Mouse (Mus musculus): ENCODE data around the gene A830005F24Rik. TPM values are rescaled to one million over a fixed set of nuclear protein-coding genes. Genes with fewer than 3 reads are reported as not detected.
A peak's percentile ranks its signal among the peaks of the same experiment; 100 is the strongest.

Gene A830005F24Rik
- polyA plus RNA-seq, 1 experiment from 2014 or later: 1.8 TPM

GRCm38 (mm10) chr13:48544391-48544790 lies 31.0 kb downstream of the A830005F24Rik start:
- no peak for TF ChIP-seq CTCF (IDR thresholded peaks at IDR 0.05; ENCODE audit: low read depth)
- H3K36me3 ChIP-seq (ENCODE audit: insufficient read depth): peaks cover 5% of the 10 kb centered on the region; the same call in 1 of the 2 replicates
- no peaks in the 10 kb centered on the region for H3K27me3 ChIP-seq (ENCODE audit: insufficient read depth, low read length)
- H3K4me2 ChIP-seq: peak overlapping the region; percentile 79
- H3K27ac ChIP-seq (ENCODE audit: low read depth): no peak overlapping the region
- peak overlapping the region; percentile 97 for H3K4me3 ChIP-seq (ENCODE audit: low read depth, low read length)
- H3K4me1 ChIP-seq (ENCODE audit: insufficient read depth): peaks cover 22% of the 10 kb centered on the region
- ATAC-seq (ENCODE audit: insufficient read depth): no peak
- peak overlapping the region; percentile 7; the same call in 1 of the 2 replicates for H3K9ac ChIP-seq
- no peaks in the 10 kb centered on the region for H3K9me3 ChIP-seq (ENCODE audit: low read depth, low read length)
- DNase-seq: no peak

GRCm38 (mm10) chr13:48544867-48545266 lies 31.5 kb downstream of the A830005F24Rik start:
- DNase-seq (no peak), ATAC-seq (ENCODE audit: insufficient read depth) (no peak)
- Histone ChIP-seq H3K4me2 (peak overlapping the region; percentile 79), H3K27ac (ENCODE audit: low read depth) (peak overlapping the region; percentile 96; the same call in 1 of the 2 replicates), H3K4me3 (ENCODE audit: low read depth, low read length) (peak overlapping the region; percentile 97), H3K9me3 (ENCODE audit: low read depth, low read length) (no peaks in the 10 kb centered on the region), H3K9ac (peak overlapping the region; percentile 88), H3K4me1 (ENCODE audit: insufficient read depth) (peaks cover 22% of the 10 kb centered on the region), H3K27me3 (ENCODE audit: insufficient read depth, low read length) (no peaks in the 10 kb centered on the region), H3K36me3 (ENCODE audit: insufficient read depth) (peaks cover 5% of the 10 kb centered on the region; the same call in 1 of the 2 replicates)
- 35% methylated on average over 4 of the region's 4 CpGs for WGBS
- TF ChIP-seq CTCF (IDR thresholded peaks at IDR 0.05; ENCODE audit: low read depth): no peak

GRCm38 (mm10) chr13:48545476-48546281 lies 32.3 kb downstream of the A830005F24Rik start:
- WGBS: under 1% methylated on average over 65 of the region's 72 CpGs

GRCm38 (mm10) chr13:48546330-48546917 lies 33.1 kb downstream of the A830005F24Rik start:
- Histone ChIP-seq H3K27me3 (ENCODE audit: insufficient read depth, low read length) (no peaks in the 10 kb centered on the region), H3K9ac (peak overlapping the region; percentile 99), H3K4me3 (ENCODE audit: low read depth, low read length) (peak overlapping the region; percentile 97), H3K36me3 (ENCODE audit: insufficient read depth) (peaks cover 5% of the 10 kb centered on the region; the same call in 1 of the 2 replicates), H3K4me2 (peak overlapping the region; percentile 61), H3K9me3 (ENCODE audit: low read depth, low read length) (no peaks in the 10 kb centered on the region), H3K4me1 (ENCODE audit: insufficient read depth) (peaks cover 19% of the 10 kb centered on the region), H3K27ac (ENCODE audit: low read depth) (peak overlapping the region; percentile 100)
- WGBS: 1% methylated on average over 68 of the region's 72 CpGs
- peak; percentile 99 for DNase-seq
- TF ChIP-seq CTCF (IDR thresholded peaks at IDR 0.05; ENCODE audit: low read depth): 0 out of 2 replicates have a peak, but pooled peaks have one; percentile 2
- ATAC-seq (ENCODE audit: insufficient read depth): peak; percentile 97

More at GRCm38 (mm10) chr13:48545476-48546281, 32.3 kb downstream of the A830005F24Rik start:
- no peaks in the 10 kb centered on the region for H3K9me3 ChIP-seq (ENCODE audit: low read depth, low read length)
- peaks cover 5% of the 10 kb centered on the region; the same call in 1 of the 2 replicates for H3K36me3 ChIP-seq (ENCODE audit: insufficient read depth)
- H3K27me3 ChIP-seq (ENCODE audit: insufficient read depth, low read length): no peaks in the 10 kb centered on the region
- H3K4me1 ChIP-seq (ENCODE audit: insufficient read depth): peaks cover 19% of the 10 kb centered on the region
- DNase-seq (peak; percentile 100), ATAC-seq (ENCODE audit: insufficient read depth) (peak; percentile 90)
- TF ChIP-seq CTCF (IDR thresholded peaks at IDR 0.05; ENCODE audit: low read depth): no peak
- H3K4me2 ChIP-seq: peak overlapping the region; percentile 79
- peak overlapping the region; percentile 100 for H3K27ac ChIP-seq (ENCODE audit: low read depth)
- peak overlapping the region; percentile 99 for H3K9ac ChIP-seq
- H3K4me3 ChIP-seq (ENCODE audit: low read depth, low read length): peak overlapping the region; percentile 97

GRCm38 (mm10) chr13:48547623-48548022 lies 34.3 kb downstream of the A830005F24Rik start:
- Histone ChIP-seq H3K9ac (no peak overlapping the region), H3K36me3 (ENCODE audit: insufficient read depth) (peaks cover 5% of the 10 kb centered on the region; the same call in 1 of the 2 replicates), H3K9me3 (ENCODE audit: low read depth, low read length) (no peaks in the 10 kb centered on the region), H3K4me1 (ENCODE audit: insufficient read depth) (peaks cover 23% of the 10 kb centered on the region), H3K4me3 (ENCODE audit: low read depth, low read length) (no peak overlapping the region), H3K27ac (ENCODE audit: low read depth) (0 out of 2 replicates have a peak overlapping the region, but pooled peaks have one; percentile 0), H3K4me2 (no peak overlapping the region), H3K27me3 (ENCODE audit: insufficient read depth, low read length) (no peaks in the 10 kb centered on the region)
- TF ChIP-seq CTCF (IDR thresholded peaks at IDR 0.05; ENCODE audit: low read depth): no peak
- no peak for DNase-seq
- no peak for ATAC-seq (ENCODE audit: insufficient read depth)
- WGBS: 90% methylated on average over 6 of the region's 6 CpGs

GRCm38 (mm10) chr13:48548296-48548695 lies 34.9 kb downstream of the A830005F24Rik start:
- no peak for DNase-seq
- TF ChIP-seq CTCF (IDR thresholded peaks at IDR 0.05; ENCODE audit: low read depth): no peak
- 84% methylated on average over 5 of the region's 5 CpGs for WGBS

More at GRCm38 (mm10) chr13:48548296-48548695, 34.9 kb downstream of the A830005F24Rik start:
- H3K9me3 ChIP-seq (ENCODE audit: low read depth, low read length): no peaks in the 10 kb centered on the region
- H3K4me3 ChIP-seq (ENCODE audit: low read depth, low read length): no peak overlapping the region
- H3K4me2 ChIP-seq: no peak overlapping the region
- ATAC-seq (ENCODE audit: insufficient read depth): no peak
- H3K27me3 ChIP-seq (ENCODE audit: insufficient read depth, low read length): no peaks in the 10 kb centered on the region
- no peak overlapping the region for H3K27ac ChIP-seq (ENCODE audit: low read depth)
- peaks cover 5% of the 10 kb centered on the region; the same call in 1 of the 2 replicates for H3K36me3 ChIP-seq (ENCODE audit: insufficient read depth)
- H3K9ac ChIP-seq: no peak overlapping the region
- H3K4me1 ChIP-seq (ENCODE audit: insufficient read depth): peaks cover 28% of the 10 kb centered on the region

Data from lung, embryonic 14.5 days (tissue).